Mouse (Mus musculus): ENCODE measurements around the gene Marcksl1.
A peak's percentile ranks its signal among the peaks of the same experiment; 100 is the strongest.

DNA sequence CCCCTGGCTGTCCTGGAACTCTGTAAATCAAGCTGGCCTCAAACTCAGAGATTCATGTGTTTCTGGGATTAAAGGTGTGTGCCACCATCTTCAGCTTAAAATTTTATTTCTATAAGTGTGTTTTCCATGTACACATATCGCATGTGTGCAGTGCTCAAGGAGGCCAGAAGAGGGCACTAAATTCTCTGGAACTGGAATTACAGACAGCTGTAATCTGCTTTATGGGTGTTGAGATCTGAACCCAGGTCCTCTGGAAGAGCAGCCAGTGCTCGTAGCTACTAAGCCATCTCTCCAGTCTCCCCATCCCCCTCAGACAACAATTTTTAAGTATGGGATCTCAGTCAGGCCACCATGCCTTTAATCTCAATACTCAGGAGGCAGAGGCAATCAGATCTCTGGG, 35.9 kb downstream of the Marcksl1 start:
- TF ChIP-seq POLR2A (IDR thresholded peaks at IDR 0.05; ENCODE audit: insufficient read depth, low read depth, low read length) (no peak), CTCF (IDR thresholded peaks at IDR 0.05) (peak; percentile 73)
